Mouse (Mus musculus) myocyte (in vitro differentiated cells): Measurements from ENCODE around the gene Zfp39. TPM values are rescaled to one million over a fixed set of nuclear protein-coding genes. Genes with fewer than 3 reads are reported as not detected.
"Not testable (repeated sequence)": the region's sequence is repeated elsewhere in the genome, so short reads cannot be mapped to it uniquely, and the experiment has no call there.

Experiments
- H3K27me3 ChIP-seq: one replicate; pipeline ENCODE4 v1.6.1; 2011; ENCODE audit not compliant: control insufficient read depth, insufficient read depth, insufficient read length
- H3K36me3 ChIP-seq: one replicate; pipeline ENCODE4 v1.6.1; 2011; ENCODE audit not compliant: control insufficient read depth, insufficient read depth
- H3K4me2 ChIP-seq: one replicate; pipeline ENCODE4 v1.6.1; 2011; ENCODE audit warnings: low read depth, control low read depth
- H3K4me3 ChIP-seq: one replicate; pipeline ENCODE4 v1.5.1; 2011; ENCODE audit warnings: mild to moderate bottlenecking, control low read depth, moderate library complexity
- H3K79me2 ChIP-seq: one replicate; pipeline ENCODE4 v1.6.1; 2011; ENCODE audit not compliant: control insufficient read depth, insufficient read depth
- H3ac ChIP-seq: one replicate; pipeline ENCODE4 v1.6.1; 2011; ENCODE audit not compliant: control insufficient read depth, insufficient read length
- CEBPB ChIP-seq: IDR thresholded peaks from 2 replicates; pipeline ENCODE4 v1.6.1; 2011; ENCODE audit warnings: mild to moderate bottlenecking, moderate library complexity; ENCODE audit not compliant: poor library complexity, insufficient read depth, severe bottlenecking
- E2F4 ChIP-seq: IDR thresholded peaks from one replicate; pipeline ENCODE4 v1.6.1; 2011; ENCODE audit warnings: mild to moderate bottlenecking, control low read depth, moderate library complexity; ENCODE audit not compliant: insufficient read depth
- MYOD1 ChIP-seq, 3 experiments: IDR thresholded peaks; one replicate each; pipeline ENCODE4 v1.6.1; 2011; ENCODE audit warnings: control low read depth in 2 of 3, low read depth in 2 of 3, mild to moderate bottlenecking in 2 of 3, moderate library complexity in 1 of 3; ENCODE audit not compliant: insufficient read length in 2 of 3, control insufficient read depth in 1 of 3
- POLR2A ChIP-seq: IDR thresholded peaks from one replicate; pipeline ENCODE4 v1.6.1; 2011; ENCODE audit warnings: low read depth, mild to moderate bottlenecking, control low read depth, moderate library complexity; ENCODE audit not compliant: insufficient read length
- POLR2AphosphoS2 ChIP-seq: IDR thresholded peaks from one replicate; pipeline ENCODE4 v1.6.1; 2011; ENCODE audit warnings: low read depth, control low read depth; ENCODE audit not compliant: insufficient read length
- REST ChIP-seq: IDR thresholded peaks from one replicate; pipeline ENCODE4 v1.6.1; 2011; ENCODE audit warnings: mild to moderate bottlenecking, control low read depth, moderate library complexity; ENCODE audit not compliant: insufficient read depth, insufficient read length
- SRF ChIP-seq: IDR thresholded peaks from one replicate; pipeline ENCODE4 v1.6.1; 2011; ENCODE audit warnings: low read depth; ENCODE audit not compliant: control insufficient read depth, insufficient read length
- TCF12 ChIP-seq: IDR thresholded peaks from one replicate; pipeline ENCODE4 v1.6.1; 2011; ENCODE audit warnings: mild to moderate bottlenecking, control low read depth; ENCODE audit not compliant: poor library complexity, insufficient read depth, severe bottlenecking
- TCF3 ChIP-seq: IDR thresholded peaks from one replicate; pipeline ENCODE4 v1.6.1; 2011; ENCODE audit warnings: low read depth, control low read depth; ENCODE audit not compliant: insufficient read length
- USF1 ChIP-seq: IDR thresholded peaks from one replicate; pipeline ENCODE4 v1.6.1; 2011; ENCODE audit warnings: low read depth, mild to moderate bottlenecking, control low read depth, moderate library complexity
- polyA plus RNA-seq: library from polyadenylated mRNA; unstranded; fragments of >200 nt; fragmentation: generic; extraction: Trizol; gene quantifications from one replicate; pipeline ENCODE4 v1.2.1, GENCODE M21; 2012; ENCODE audit warnings: missing spikeins

Zfp39 gene
- polyA plus RNA-seq, 1 experiment = 0.96 TPM

GRCm38 (mm10) chr11:58860744-58861143 lies 43.3 kb downstream of the Zfp39 start:
- Histone ChIP-seq H3K36me3 (peaks cover 43% of the 10 kb centered on the region), H3ac (no peak overlapping the region), H3K4me3 (no peak overlapping the region), H3K79me2 (no peaks in the 10 kb centered on the region), H3K4me2 (no peak overlapping the region), H3K27me3 (no peaks in the 10 kb centered on the region)
- TF ChIP-seq POLR2A (peak; percentile 41), POLR2AphosphoS2 (peak; percentile 93), E2F4 (no peak)

GRCm38 (mm10) chr11:58849731-58850130 lies 54.3 kb downstream of the Zfp39 start:
- no peak for TF ChIP-seq CEBPB
- TF ChIP-seq POLR2A = no peak
- TF ChIP-seq USF1 = no peak
- TF ChIP-seq TCF3 = no peak
- no peak for TF ChIP-seq SRF
- Histone ChIP-seq H3K36me3 (peaks cover 19% of the 10 kb centered on the region), H3ac (no peak overlapping the region), H3K4me2 (no peak overlapping the region), H3K4me3 (no peak overlapping the region), H3K27me3 (no peaks in the 10 kb centered on the region), H3K79me2 (no peaks in the 10 kb centered on the region)

GRCm38 (mm10) chr11:58847636-58848035 lies 56.4 kb downstream of the Zfp39 start:
- TF ChIP-seq REST = no peak
- Histone ChIP-seq H3K4me3 (peak overlapping the region; percentile 46), H3K36me3 (peaks cover 15% of the 10 kb centered on the region), H3K27me3 (no peaks in the 10 kb centered on the region), H3K79me2 (no peaks in the 10 kb centered on the region), H3K4me2 (peak overlapping the region; percentile 65), H3ac (peak overlapping the region; percentile 89)

- peaks cover 15% of the 10 kb centered on the region for H3K36me3 ChIP-seq
- H3ac ChIP-seq = peak within 1 kb of the TSS; percentile 89
- H3K4me2 ChIP-seq = peak within 1 kb of the TSS; percentile 65
- H3K79me2 ChIP-seq = no peaks in the 10 kb centered on the region
- TF ChIP-seq POLR2A (peak; percentile 60), E2F4 (peak; percentile 22), CEBPB (peak; percentile 67), MYOD1 (IDR thresholded peaks at IDR 0.05; ENCODE audit: control insufficient read depth in 1 of 3, insufficient read length in 2 of 3, low read depth in 2 of 3) (no peak), TCF12 (no peak), USF1 (no peak), POLR2AphosphoS2 (peak; percentile 45)
- peak within 1 kb of the TSS; percentile 46 for H3K4me3 ChIP-seq
- H3K27me3 ChIP-seq = no peaks in the 10 kb centered on the region
Measured at GRCm38 (mm10) chr11:58846919-58847461, 57.0 kb downstream of the Zfp39 start, which contains the start of gene Gm12258. Gm12258 (plus strand) TSS chr11:58847158.

- H3K27me3 ChIP-seq, H3K4me2 ChIP-seq, H3K36me3 ChIP-seq, H3ac ChIP-seq, H3K79me2 ChIP-seq, H3K4me3 ChIP-seq: not testable (repeated sequence)
Measured at GRCm38 (mm10) chr11:58838951-58839350, 65.1 kb downstream of the Zfp39 start, which contains the start of gene Olfr311. Olfr311 (plus strand) TSS chr11:58839251.

Other genes with a start within 250 kb of the Zfp39 start
- gene Olfr322, start 245.4 kb downstream of the Zfp39 start, polyA plus RNA-seq = not detected
- not detected for gene Olfr320, start 223.1 kb downstream of the Zfp39 start, polyA plus RNA-seq
- gene Olfr319, start 205.1 kb downstream of the Zfp39 start, polyA plus RNA-seq = not detected
- gene Olfr318, start 180.2 kb downstream of the Zfp39 start, polyA plus RNA-seq = not detected
- gene Olfr317, start 165.0 kb downstream of the Zfp39 start, polyA plus RNA-seq = not detected
- not detected for gene Olfr316, start 151.5 kb downstream of the Zfp39 start, polyA plus RNA-seq
- not detected for gene Olfr315, start 131.0 kb downstream of the Zfp39 start, polyA plus RNA-seq
- gene Olfr314, start 121.3 kb downstream of the Zfp39 start, polyA plus RNA-seq = not detected
- not detected for gene Fam183b, start 102.3 kb downstream of the Zfp39 start, polyA plus RNA-seq
- not detected for gene Olfr313, start 89.2 kb downstream of the Zfp39 start, polyA plus RNA-seq
- not detected for gene Olfr312, start 75.0 kb downstream of the Zfp39 start, polyA plus RNA-seq
- not detected for gene Olfr311, start 65.0 kb downstream of the Zfp39 start, polyA plus RNA-seq
- gene Gm12258, start 57.1 kb downstream of the Zfp39 start, polyA plus RNA-seq = 2.0 TPM
- gene 2810021J22Rik, start 37.0 kb downstream of the Zfp39 start, polyA plus RNA-seq = 2.5 TPM
- not detected for gene Btnl10, start 13.7 kb upstream of the Zfp39 start, polyA plus RNA-seq
- 197 TPM for gene Rnf187, start 34.7 kb upstream of the Zfp39 start, polyA plus RNA-seq
- gene Hist3h2ba, start 44.7 kb upstream of the Zfp39 start, polyA plus RNA-seq = 0.88 TPM
- gene Hist3h2a, start 50.5 kb upstream of the Zfp39 start, polyA plus RNA-seq = 24.4 TPM
- 0.64 TPM for gene Trim17, start 50.5 kb upstream of the Zfp39 start, polyA plus RNA-seq
- gene Trim11, start 73.9 kb upstream of the Zfp39 start, polyA plus RNA-seq = 19.3 TPM
- gene Obscn, start 232.2 kb upstream of the Zfp39 start, polyA plus RNA-seq = 25.0 TPM